Mouse (Mus musculus): ENCODE results near the gene Cyb561d2.

Gene Cyb561d2

DNA sequence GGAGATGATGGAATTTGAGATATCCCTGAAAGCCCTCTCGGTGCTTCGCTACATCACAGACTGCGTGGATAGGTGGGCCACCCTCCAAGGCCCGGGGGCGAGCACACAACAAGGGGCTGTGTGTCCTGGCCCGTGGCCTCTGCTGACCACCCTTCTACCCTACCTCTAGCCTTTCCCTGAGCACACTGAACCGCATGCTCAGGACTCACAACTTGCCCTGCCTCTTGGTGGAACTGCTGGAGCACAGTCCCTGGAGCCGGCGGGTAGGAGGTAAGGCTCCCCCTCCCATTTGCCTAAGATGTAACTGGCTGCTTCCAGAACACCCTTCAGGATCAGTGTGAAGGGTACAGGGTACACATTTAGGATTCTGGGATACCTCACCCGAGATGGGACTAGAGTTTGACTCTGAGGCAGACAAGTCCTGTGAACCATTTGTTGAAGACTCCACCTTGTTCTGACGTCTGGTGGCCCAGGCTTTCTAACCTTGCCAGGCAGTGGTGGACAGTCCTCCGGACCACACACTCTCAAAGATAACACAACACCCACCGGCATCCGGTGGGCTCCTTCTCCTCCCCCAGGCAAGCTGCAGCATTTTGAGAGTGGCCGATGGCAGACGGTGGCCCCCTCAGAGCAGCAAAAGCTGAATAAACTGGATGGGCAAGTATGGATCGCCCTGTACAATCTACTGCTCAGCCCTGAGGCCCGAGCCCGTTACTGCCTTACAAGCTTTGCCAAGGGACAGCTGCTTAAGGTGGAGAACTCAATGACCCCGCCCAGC lies 7.5 kb upstream of the Cyb561d2 start:
- no peak for DNase-seq

DNA sequence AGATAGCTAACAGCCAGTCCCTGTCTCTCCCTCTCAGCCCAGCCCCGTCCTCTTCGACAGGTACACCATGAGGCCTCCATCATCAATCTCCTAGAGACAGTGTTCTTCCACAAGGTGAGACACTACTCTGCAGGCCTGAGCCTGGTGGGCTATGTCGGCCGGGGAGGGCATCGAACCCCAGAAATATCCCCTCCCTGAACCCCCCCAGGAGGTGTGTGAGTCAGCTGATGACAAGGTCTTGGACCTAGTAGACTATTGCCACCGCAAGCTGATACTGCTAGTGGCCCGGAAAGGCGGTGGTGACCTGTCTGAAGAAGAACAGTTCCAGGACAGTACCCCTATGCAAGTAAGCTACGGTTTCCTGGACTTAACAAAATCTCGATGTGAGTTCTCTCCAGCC lies 6.8 kb upstream of the Cyb561d2 start:
- no peak for DNase-seq

DNA sequence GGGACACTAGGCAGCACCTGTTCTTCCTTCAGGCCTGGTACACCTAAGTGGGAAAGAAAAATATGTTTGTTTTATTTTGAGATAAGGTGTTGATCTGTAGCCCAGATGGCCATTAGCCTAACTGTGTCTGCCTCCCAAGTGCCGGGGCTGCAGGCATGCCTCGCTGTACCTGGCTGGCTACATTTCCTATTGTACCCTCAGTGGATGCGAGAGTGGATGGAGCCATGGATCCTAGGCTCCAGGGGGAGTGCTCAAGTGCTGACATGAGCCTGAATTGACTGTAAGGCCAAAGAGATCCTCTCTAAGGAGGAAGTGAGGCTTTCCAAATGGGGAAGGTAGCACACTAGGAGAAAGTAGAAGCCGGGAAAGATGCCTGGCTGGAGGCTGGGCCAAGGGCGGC lies 6.0 kb upstream of the Cyb561d2 start:
- no peak for DNase-seq

DNA sequence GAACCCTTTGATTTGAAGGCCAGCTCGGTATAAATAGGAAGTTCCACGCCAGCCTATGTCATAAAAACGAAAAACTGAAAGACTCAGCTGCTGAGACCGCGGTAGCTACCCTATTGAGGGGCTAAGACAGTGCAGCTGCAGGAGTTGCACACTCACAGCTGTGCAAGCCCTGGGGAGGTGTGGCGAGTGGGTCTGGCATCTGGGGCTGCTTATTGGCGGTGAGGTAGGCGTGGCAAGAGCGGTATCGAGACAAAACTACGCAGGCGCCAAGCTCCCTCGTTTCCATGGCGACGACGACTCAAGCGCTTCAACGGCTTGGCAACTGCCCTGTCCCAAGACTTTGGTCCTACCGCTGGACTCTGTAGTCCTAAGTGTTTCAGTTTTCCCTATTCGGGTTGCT lies 5.0 kb upstream of the Cyb561d2 start, which contains the start of gene Zmynd10:
Gene Zmynd10, plus strand, starts transcription at position 273 of the 400 bp plus-strand sequence.
- DNase-seq = peak in 1 of 2 experiments; percentile 42

DNA sequence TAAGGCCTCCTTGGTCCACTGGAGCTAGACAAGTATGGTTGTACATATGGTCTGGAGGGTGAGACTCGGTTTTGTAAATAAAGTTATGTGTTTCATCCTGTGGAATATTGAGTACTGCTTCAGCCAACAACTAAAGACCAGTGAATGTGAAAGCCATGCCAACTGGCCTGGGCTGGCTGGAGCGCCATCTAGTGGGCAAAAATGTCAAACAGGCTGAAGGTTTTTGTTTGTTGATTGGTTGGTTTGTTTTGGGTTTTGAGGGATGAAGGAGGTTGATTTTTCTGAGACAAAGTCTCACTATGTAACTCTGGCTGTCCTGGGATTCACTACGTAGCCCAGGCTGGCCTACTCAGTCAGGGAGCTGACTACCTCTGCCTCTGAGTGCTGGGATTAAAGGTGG lies 3.6 kb upstream of the Cyb561d2 start:
- DNase-seq = peak; percentile 79 to 87

DNA sequence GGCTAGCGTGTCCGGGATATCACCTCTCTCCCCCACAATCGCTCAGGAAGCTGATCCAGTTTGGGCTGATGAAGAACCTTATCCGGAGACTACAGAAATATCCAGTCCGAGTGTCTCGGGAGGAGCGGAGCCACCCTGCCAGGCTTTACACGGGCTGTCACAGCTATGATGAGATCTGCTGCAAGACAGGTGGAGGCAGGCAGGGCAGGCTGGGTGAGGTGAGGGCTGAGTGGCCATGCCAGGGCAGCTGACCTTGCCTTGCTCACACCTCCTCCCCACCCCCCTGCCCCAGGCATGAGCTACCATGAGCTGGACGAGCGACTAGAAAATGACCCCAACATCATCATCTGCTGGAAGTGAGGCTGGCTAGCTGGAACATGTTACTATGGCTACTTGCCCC lies 3.2 kb upstream of the Cyb561d2 start:
- DNase-seq = no peak

GRCm38 (mm10) chr9:107544729-107545128 lies 2.7 kb upstream of the Cyb561d2 start:
- DNase-seq = no peak

DNA sequence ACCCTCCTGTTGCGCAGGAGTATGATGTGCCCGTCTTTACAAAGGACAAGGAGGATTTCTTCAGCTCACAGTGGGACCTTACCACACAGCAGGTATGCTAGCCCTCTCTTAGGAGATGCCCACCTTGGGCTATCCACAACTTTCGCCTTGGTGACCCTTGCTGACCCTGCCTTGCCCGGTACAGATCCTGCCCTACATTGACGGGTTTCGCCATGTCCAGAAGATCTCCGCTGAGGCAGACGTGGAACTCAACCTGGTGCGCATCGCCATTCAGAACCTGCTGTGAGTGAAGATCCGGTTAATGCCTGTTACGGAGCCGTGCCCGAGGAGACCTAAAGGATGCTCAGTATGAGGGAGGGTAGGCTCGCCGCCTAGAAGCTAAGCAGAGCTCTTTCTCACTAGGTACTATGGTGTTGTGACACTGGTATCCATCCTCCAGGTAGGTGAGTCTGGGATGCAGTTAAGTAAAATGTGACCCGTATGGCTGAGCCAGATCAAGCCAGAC lies 2.3 kb upstream of the Cyb561d2 start:
- DNase-seq = no peak

DNA sequence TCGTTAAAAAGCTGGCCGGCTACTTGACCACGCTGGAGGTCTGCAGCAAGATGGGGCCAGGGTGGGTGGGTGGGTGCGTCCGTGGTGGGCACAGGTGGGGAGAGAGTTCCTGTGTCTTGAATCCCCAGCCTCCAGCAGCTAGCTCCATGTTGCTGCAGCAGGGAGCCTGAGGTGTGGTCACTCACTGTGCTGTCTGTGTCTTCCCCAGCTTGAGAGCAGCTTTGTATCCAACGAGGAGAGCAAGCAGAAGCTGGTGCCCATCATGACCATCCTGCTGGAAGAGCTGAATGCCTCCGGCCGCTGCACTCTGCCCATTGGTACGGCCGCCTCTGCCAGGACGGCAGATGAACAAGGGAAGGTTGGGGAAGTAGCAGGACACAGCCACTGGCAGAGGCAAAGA lies 1.3 kb upstream of the Cyb561d2 start:
- no peak for DNase-seq

- no peak for DNase-seq
Measured at GRCm38 (mm10) chr9:107542721-107543120, 728 bp upstream of the Cyb561d2 start.

DNA sequence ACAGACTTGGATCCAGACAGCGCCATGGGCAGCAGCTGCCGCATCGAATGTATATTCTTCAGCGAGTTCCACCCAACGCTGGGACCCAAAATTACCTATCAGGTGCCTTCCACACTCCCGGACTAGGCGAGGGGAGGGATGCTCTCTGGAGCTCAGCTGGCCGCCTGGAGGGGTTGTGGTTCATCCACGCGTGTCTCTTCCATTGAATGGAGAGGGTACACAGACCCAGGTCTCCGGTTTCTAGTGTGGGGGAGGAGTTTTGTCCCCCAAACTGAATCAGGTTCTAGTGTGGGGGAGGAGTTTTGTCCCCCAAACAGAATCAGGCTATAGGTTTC lies 326 bp upstream of the Cyb561d2 start:
- no peak for DNase-seq

GRCm38 (mm10) chr9:107541005-107541404 lies 988 bp downstream of the Cyb561d2 start:
- DNase-seq = no peak

- no peak for DNase-seq
Measured at GRCm38 (mm10) chr9:107540420-107540819, 1.6 kb downstream of the Cyb561d2 start.

DNA sequence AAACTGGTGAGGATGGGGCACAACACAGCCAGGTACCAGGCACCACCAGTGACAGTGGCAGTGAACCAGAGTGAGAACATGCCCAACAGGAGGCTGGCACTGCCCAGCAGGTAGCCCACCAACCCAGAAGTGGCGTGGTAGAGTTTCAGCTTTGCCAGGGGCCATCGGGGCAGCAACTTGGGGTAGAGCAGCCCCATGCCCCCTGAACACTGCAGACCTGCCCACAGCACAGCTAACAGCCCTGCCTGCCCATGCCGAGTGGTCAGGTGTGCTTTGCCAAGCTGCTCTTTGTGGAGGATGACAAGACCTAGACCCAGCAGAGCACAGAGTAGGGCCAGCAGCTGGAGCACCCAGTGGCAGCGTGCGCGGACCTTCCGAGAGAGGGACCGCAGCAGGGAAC lies 2.1 kb downstream of the Cyb561d2 start:
- DNase-seq = no peak

- DNase-seq = no peak
Measured at GRCm38 (mm10) chr9:107538711-107539110, 3.3 kb downstream of the Cyb561d2 start.

- no peak for DNase-seq
Measured at GRCm38 (mm10) chr9:107538231-107538630, 3.8 kb downstream of the Cyb561d2 start.

DNA sequence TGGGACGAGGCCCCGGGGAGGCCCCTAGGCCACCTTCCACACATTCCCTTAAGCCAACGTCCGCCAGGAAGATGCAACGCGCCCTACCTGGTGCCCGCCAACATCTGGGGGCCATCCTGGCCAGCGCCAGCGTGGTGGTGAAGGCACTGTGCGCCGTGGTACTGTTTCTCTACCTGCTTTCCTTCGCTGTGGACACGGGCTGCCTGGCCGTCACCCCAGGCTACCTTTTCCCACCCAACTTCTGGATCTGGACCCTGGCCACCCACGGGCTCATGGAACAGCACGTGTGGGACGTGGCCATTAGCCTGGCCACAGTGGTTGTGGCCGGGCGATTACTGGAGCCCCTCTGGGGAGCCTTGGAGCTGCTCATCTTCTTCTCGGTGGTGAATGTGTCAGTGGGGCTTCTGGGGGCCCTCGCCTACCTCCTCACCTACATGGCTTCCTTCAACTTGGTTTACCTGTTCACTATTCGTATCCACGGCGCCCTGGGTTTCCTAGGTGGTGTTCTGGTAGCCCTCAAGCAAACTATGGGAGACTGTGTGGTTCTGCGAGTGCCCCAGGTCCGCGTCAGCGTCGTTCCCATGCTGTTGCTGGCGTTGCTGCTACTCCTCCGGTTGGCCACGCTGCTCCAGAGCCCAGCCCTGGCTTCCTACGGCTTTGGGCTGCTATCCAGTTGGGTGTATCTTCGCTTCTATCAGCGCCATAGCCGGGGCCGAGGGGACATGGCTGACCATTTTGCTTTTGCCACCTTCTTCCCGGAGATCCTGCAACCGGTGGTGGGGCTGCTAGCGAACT lies 7.4 kb downstream of the Cyb561d2 start:
- peak; percentile 32 to 44 for DNase-seq

DNA sequence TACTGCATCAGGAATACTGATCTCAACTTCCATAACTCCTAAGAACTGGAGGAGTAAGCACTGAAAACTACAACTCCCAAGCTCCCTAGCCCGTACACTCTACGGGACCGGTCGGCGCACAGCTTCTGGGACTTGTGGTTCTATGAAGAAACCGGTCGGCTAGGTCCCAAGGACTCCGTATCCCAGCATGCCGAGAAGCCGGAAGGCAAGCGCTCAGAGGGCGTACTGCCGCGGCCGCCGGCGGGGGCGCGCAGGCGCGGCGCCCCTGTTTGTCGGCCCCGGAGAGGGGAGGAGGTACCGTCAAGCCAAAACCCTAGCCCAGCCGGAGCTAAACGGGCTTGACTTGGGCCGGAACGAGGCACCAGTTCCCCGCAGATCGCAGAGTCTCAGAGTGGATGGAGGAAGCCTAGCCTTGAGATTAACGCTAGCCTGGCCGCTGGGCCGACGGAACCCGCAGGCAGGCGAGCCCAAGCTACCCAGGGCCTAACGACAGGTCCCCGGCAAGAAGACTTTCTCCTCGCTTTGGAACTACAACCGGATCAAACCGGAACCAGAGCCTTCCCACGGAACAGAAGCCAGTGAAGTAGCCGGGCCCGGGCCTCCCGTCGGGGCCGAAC lies 8.1 kb downstream of the Cyb561d2 start, which contains the start of gene Tmem115:
Gene Tmem115, plus strand, starts transcription at position 155 of the 617 bp plus-strand sequence.
- peak; percentile 89 to 91 for DNase-seq

GRCm38 (mm10) chr9:107526198-107527026 lies 15.6 kb downstream of the Cyb561d2 start:
- peak in 1 of 2 experiments; percentile 46 for DNase-seq

GRCm38 (mm10) chr9:107522400-107522711 lies 19.6 kb downstream of the Cyb561d2 start:
- DNase-seq = no peak

DNA sequence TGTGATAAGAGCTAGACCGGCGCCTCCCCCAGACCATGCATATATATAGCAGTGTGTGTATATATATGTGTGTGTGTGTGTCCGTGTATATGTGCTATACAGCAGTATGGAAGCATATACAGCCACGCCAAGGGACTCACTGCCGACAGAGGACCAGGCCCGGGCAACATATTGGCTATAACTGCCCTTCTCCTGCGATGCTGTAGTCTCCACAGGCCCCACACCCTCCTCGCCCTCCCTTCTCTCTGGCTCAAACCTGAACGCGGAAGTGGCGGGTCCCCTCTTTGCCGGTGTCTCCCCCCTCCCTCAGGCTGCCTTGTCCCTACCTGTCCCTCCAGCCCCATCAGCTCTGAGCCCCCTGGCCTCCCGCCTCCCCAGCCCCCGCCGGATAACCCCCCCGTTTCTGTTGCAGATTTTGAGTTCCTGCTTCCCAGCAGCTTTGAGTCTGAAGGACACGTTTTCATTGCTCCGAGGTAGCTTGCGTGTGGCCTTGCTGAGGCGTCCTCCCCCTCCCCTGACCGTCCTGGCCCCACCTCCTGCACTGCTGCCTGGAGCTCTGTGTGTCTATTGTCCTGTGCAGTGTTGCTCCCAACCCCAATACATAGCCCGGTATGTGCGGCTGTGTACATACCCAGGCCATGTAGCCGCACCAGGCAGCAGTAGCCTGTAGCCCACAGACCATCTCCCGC lies 20.1 kb downstream of the Cyb561d2 start:
- DNase-seq = no peak

DNA sequence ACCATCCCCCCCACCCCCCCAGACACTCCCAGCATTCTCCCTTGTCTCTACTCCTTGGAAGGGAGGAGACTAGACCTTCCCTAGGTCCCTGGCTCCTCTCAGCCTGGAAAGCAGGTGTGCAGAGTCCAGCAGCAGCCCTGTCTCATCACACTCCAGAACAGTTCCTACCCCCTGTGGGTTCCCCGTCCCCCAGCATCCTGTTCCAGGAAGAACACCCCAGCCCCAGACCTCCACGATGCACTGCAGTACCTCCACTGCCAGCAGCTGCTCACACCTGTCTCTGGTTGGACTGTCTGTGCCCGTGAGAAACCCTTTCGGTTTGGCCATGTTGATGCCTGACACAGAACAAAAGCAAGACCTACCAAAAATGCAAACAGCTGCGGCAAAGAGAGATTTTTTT lies 20.8 kb downstream of the Cyb561d2 start:
- DNase-seq = no peak

All from cerebellum, postnatal 36 days (tissue).